Mouse (Mus musculus): ENCODE data around the gene Phospho1.

- TF ChIP-seq CTCF (IDR thresholded peaks at IDR 0.05; ENCODE audit: insufficient read depth, low read depth, low read length) (no peak), POLR2A (IDR thresholded peaks at IDR 0.05; ENCODE audit: insufficient read depth, low read depth, low read length) (no peak)
Measured at GRCm38 (mm10) chr11:95841498-95841830, 17.2 kb downstream of the Phospho1 start.

All from olfactory bulb, adult 2 months (tissue).